Mouse (Mus musculus) WW6 (cell line): ENCODE measurements around the gene Ak3.
A peak's percentile ranks its signal among the peaks of the same experiment; 100 is the strongest.

Experiments used
- DNase-seq: peaks from one replicate; pipeline ENCODE4 v3.0.0-alpha.2; 2013; ENCODE audit warnings: low read depth, low spot score

The Ak3 gene

GRCm38 (mm10) chr19:29047334-29048170 is at the start of gene Ak3:
TSS of gene Ak3 (minus strand) at chr19:29047961.
- DNase-seq = no peak

GRCm38 (mm10) chr19:29092194-29092593 is 44.4 kb upstream of the Ak3 start:
- DNase-seq = no peak

- no peak for DNase-seq
Measured at GRCm38 (mm10) chr19:29088628-29089027, 40.9 kb upstream of the Ak3 start.

GRCm38 (mm10) chr19:29074802-29075201 is 27.0 kb upstream of the Ak3 start:
- DNase-seq = no peak

- no peak for DNase-seq
Measured at GRCm38 (mm10) chr19:29069195-29069594, 21.4 kb upstream of the Ak3 start.

GRCm38 (mm10) chr19:29066981-29067471 is 19.3 kb upstream of the Ak3 start:
- peak; percentile 67 for DNase-seq

- no peak for DNase-seq
Measured at GRCm38 (mm10) chr19:29064451-29065102, 16.8 kb upstream of the Ak3 start.

- peak; percentile 71 for DNase-seq
Measured at GRCm38 (mm10) chr19:29063577-29064363, 16.0 kb upstream of the Ak3 start.

- DNase-seq = no peak
Measured at GRCm38 (mm10) chr19:29063009-29063408, 15.2 kb upstream of the Ak3 start.

GRCm38 (mm10) chr19:29060299-29060698 is 12.5 kb upstream of the Ak3 start:
- DNase-seq = no peak

- DNase-seq = no peak
Measured at GRCm38 (mm10) chr19:29059688-29060087, 11.9 kb upstream of the Ak3 start.

GRCm38 (mm10) chr19:29058741-29059140 is 11.0 kb upstream of the Ak3 start:
- no peak for DNase-seq

- no peak for DNase-seq
Measured at GRCm38 (mm10) chr19:29055469-29055868, 7.7 kb upstream of the Ak3 start.

- DNase-seq = no peak
Measured at GRCm38 (mm10) chr19:29054594-29054993, 6.8 kb upstream of the Ak3 start.

- DNase-seq = no peak
Measured at GRCm38 (mm10) chr19:29052786-29053185, 5.0 kb upstream of the Ak3 start.

- no peak for DNase-seq
Measured at GRCm38 (mm10) chr19:29050186-29050980, 2.6 kb upstream of the Ak3 start.

GRCm38 (mm10) chr19:29049401-29050075 is 1.8 kb upstream of the Ak3 start:
- no peak for DNase-seq

- no peak for DNase-seq
Measured at GRCm38 (mm10) chr19:29046961-29047333, 814 bp downstream of the Ak3 start.

- DNase-seq = no peak
Measured at GRCm38 (mm10) chr19:29045956-29046650, 1.7 kb downstream of the Ak3 start.

- DNase-seq = no peak
Measured at GRCm38 (mm10) chr19:29045369-29045768, 2.4 kb downstream of the Ak3 start.
